Mouse (Mus musculus) stomach, embryonic 15.5 days (tissue): ENCODE measurements around the gene Ube2e2. TPM values are rescaled to one million over a fixed set of nuclear protein-coding genes. Genes with fewer than 3 reads are reported as not detected.

Experiments used
- ATAC-seq: fragments of 200-750 bp; cut with Nextera tagmentation; 2 replicates; pipeline ENCODE4 v1.8.0; 2017; ENCODE audit warnings: low read depth, moderate number of reproducible peaks, moderate TSS enrichment; ENCODE audit not compliant: insufficient read depth, low FRiP score
- H3K27ac ChIP-seq: fragments of 300-500 bp; sonication (generic); 2 replicates; pipeline ENCODE4 v1.5.1; 2015; ENCODE audit warnings: mild to moderate bottlenecking, inconsistent platforms
- H3K27me3 ChIP-seq: fragments of 300-500 bp; sonication (generic); replicated peaks from 2 replicates; pipeline ENCODE4 v1.6.1; 2015; ENCODE audit warnings: inconsistent platforms
- H3K36me3 ChIP-seq: fragments of 300-500 bp; sonication (generic); 2 replicates; pipeline ENCODE4 v1.6.1; 2015; ENCODE audit warnings: inconsistent platforms
- H3K4me1 ChIP-seq: fragments of 300-500 bp; sonication (generic); 2 replicates; pipeline ENCODE4 v1.6.1; 2015; ENCODE audit warnings: inconsistent platforms
- H3K4me2 ChIP-seq: fragments of 300-500 bp; sonication (generic); 2 replicates; pipeline ENCODE4 v1.6.1; 2015; ENCODE audit warnings: mild to moderate bottlenecking, inconsistent platforms
- H3K4me3 ChIP-seq: fragments of 300-500 bp; sonication (generic); replicated peaks from 2 replicates; pipeline ENCODE4 v1.5.1; 2015; ENCODE audit warnings: inconsistent platforms
- H3K9ac ChIP-seq: fragments of 300-500 bp; sonication (generic); 2 replicates; pipeline ENCODE4 v1.6.1; 2015; ENCODE audit warnings: inconsistent platforms
- H3K9me3 ChIP-seq: fragments of 300-500 bp; sonication (generic); 2 replicates; pipeline ENCODE4 v1.6.1; 2016; ENCODE audit warnings: inconsistent platforms
- WGBS: fragments of 180-500 bp; shearing (Covaris S2); methylation state at CpG from one replicate; pipeline ENCODE4 v1.1.7; 2015; 5-methylcytosine and 5-hydroxymethylcytosine counted together
- polyA plus RNA-seq: library from polyadenylated mRNA; unstranded; fragments of >200 nt; fragmentation: Nextera tagmentation; extraction: Ambion mirVana; gene quantifications from 2 replicates; pipeline ENCODE4 v1.2.1, GENCODE M21; 2015

Ube2e2 gene
- polyA plus RNA-seq, 1 experiment from 2014 or later, result 66.4 TPM

DNA sequence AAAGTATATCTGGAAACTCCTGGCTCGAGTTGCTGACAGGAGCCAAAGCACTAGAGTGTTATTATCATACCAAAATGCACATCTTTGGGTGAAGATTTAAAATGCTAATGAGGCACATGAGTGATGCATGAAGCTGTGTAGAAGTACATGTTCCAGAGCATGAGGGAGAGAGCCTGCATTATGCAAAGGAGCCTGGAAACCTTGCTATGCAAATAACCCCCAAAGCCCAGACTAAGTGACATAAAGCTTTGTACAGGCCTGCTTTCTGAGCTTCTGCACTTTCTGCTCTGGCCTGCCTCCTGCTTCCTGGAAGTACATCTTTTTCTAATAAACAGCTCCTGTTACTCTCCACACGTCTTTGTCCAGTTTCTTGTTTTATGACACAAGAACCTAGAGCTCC lies 363.2 kb downstream of the Ube2e2 start:
- Histone ChIP-seq H3K27me3 (no peaks in the 10 kb centered on the region), H3K9ac (no peak overlapping the region), H3K4me1 (no peaks in the 10 kb centered on the region), H3K4me2 (no peak overlapping the region), H3K4me3 (no peak overlapping the region), H3K36me3 (no peaks in the 10 kb centered on the region), H3K9me3 (no peaks in the 10 kb centered on the region), H3K27ac (no peak overlapping the region)
- WGBS, result 47% methylated on average over 2 of the region's 2 CpGs
- no peak for ATAC-seq

DNA sequence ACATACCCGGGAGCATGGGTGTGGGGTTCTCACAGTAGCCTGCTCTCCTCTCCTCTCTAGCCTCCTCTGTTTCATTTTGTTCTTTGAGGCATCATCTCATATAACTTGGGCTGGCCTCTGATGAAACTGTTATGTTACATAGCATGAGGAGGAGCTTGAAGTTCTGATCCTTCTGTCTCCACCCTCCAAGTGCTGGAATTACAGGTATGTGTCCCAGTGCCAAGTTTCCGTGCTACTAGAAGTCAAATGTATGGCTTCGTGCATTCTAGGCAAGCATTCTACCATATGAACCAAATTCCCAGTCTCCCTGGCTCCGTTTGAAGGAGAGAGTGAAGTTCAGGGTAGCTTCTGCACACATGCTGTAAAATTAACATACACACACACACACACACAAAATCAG lies 363.6 kb downstream of the Ube2e2 start:
- ATAC-seq, result no peak
- Histone ChIP-seq H3K4me3 (no peak overlapping the region), H3K9ac (no peak overlapping the region), H3K4me2 (no peak overlapping the region), H3K4me1 (no peaks in the 10 kb centered on the region), H3K36me3 (no peaks in the 10 kb centered on the region), H3K9me3 (no peaks in the 10 kb centered on the region), H3K27me3 (no peaks in the 10 kb centered on the region), H3K27ac (no peak overlapping the region)
- WGBS, result 78% methylated on average over 4 of the region's 4 CpGs
